In genomic region chr9:90241618-90242017, GRCm38 (mm10) we compare ENCODE assay signal across 10 mouse cellular contexts. TPM values are rescaled to one million over a fixed set of nuclear protein-coding genes. Genes with fewer than 3 reads are reported as not detected.
DNase-seq lines count a peak whose midpoint lies in the region; ATAC-seq and TF ChIP-seq lines count a peak whose summit lies in the region.
"Had no signal": no experiment of that assay in that cellular context is flagged by ENCODE, and none has a peak within 500 bp of the region (broad histone marks: within the 10 kb centered on the region; RNA-seq: fewer than 3 reads in every experiment).

No protein-coding gene starts in this region.

- TF ChIP-seq POLR2A in lung, adult 2 months (IDR thresholded peaks at IDR 0.05; ENCODE audit: borderline replicate concordance, extremely low read depth, low read depth, low read length), result no peak
- TF ChIP-seq POLR2A in small intestine, adult 2 months (IDR thresholded peaks at IDR 0.05; ENCODE audit: low read depth, low read length), result no peak

- H3K36me3 ChIP-seq in small intestine, adult 2 months (ENCODE audit: control insufficient read depth, insufficient read depth, low read length), result peaks cover 16% of the 10 kb centered on the region

- H3K4me3 ChIP-seq in lung, adult 2 months (replicated peaks; ENCODE audit: extremely low read depth, low read depth, low read length), result no peak overlapping the region
- no peak overlapping the region for H3K4me3 ChIP-seq in small intestine, adult 2 months (ENCODE audit: low read depth, low read length)
- H3K4me3 ChIP-seq: limb, embryonic 15.5 days had no signal

- no peaks in the 10 kb centered on the region for H3K27me3 ChIP-seq in small intestine, adult 2 months (ENCODE audit: control insufficient read depth, insufficient read depth, low read length)
- H3K27me3 ChIP-seq: limb, embryonic 15.5 days had no signal

- ATAC-seq in cerebellum, adult (ENCODE audit: insufficient number of reproducible peaks, low FRiP score, low TSS enrichment), result no peak
- no peak for ATAC-seq in inflammation-experienced regulatory T-cells, adult 6 months

- peak; percentile 59; the same call in 1 of the 2 replicates for TF ChIP-seq CTCF in lung, adult 2 months (IDR thresholded peaks at IDR 0.05; ENCODE audit: insufficient read depth, low read length)
- TF ChIP-seq CTCF in small intestine, adult 2 months (IDR thresholded peaks at IDR 0.05; ENCODE audit: extremely low read depth, insufficient read length, insufficient replicate concordance, low read depth, low read length), result peak; percentile 43; the same call in 1 of the 2 replicates

- WGBS in lung, adult 2 months, result 82% methylated on average over 7 of the region's 7 CpGs
- 84% methylated on average over 7 of the region's 7 CpGs for WGBS in small intestine, adult 2 months

- DNase-seq in cerebellum, postnatal 14 days, result peak; percentile 28 to 50
- no peak for DNase-seq in lung, adult 2 months
- DNase-seq in lung, postnatal 36 days, result no peak
- DNase-seq in brain, adult 2 months (ENCODE audit: low read depth, low spot score), result peak; percentile 32
- no peak for DNase-seq in adrenal gland, adult 18-20 months (ENCODE audit: low spot score in 2 of 2)
- DNase-seq: cerebellum, adult 8-10 months had no signal

- H3K27ac ChIP-seq in small intestine, adult 2 months (ENCODE audit: insufficient read depth, low read depth, low read length), result no peak overlapping the region
- H3K27ac ChIP-seq: limb, embryonic 15.5 days had no signal

- peaks cover 11% of the 10 kb centered on the region for H3K4me1 ChIP-seq in lung, adult 2 months (ENCODE audit: control insufficient read depth, insufficient read depth, low read length)
- peaks cover 6% of the 10 kb centered on the region; the same call in 1 of the 2 replicates for H3K4me1 ChIP-seq in small intestine, adult 2 months (ENCODE audit: control insufficient read depth, insufficient read depth, insufficient read length, low read length)
- H3K4me1 ChIP-seq: limb, embryonic 15.5 days had no signal

RNA-seq across cellular contexts. Expression of gene Tbc1d2b, which starts 29.0 kb away (rescaled TPM):
- 40.7 and 46.4 TPM in 2 replicates for polyA plus RNA-seq in lung, adult 2 months (2012; rRNA removed)
- 9.6 and 13.1 TPM in 2 replicates for polyA plus RNA-seq in small intestine, adult 2 months (2012; rRNA removed)
- 10 to 100 TPM; 21.8 to 23.2 TPM for total RNA-seq in adrenal gland, adult 18-20 months (2021)
- polyA plus RNA-seq in inflammation-experienced regulatory T-cells, adult 6 months (2017; shearing (Covaris generic)), result 10 to 100 TPM; 10.6 to 14.0 (median 10.8) TPM

Comparison
In these comparisons a context has a peak if more than half of its experiments do, and no peak if none do; other contexts are left out.
1. DNase-seq: peak in cerebellum, postnatal 14 days (2 of 2) and brain, adult 2 months (single experiment); none in lung, adult 2 months (single experiment), lung, postnatal 36 days (single experiment) and adrenal gland, adult 18-20 months (0 of 2).